Mouse (Mus musculus) testis, adult 2 months (tissue): ENCODE results near the gene Faim2.

Experiments used
- CTCF ChIP-seq: fragments of 200-500 bp; IDR thresholded peaks from 2 replicates; pipeline ENCODE4 v1.5.1; 2012; ENCODE audit warnings: low read depth, mild to moderate bottlenecking, inconsistent platforms, low read length, moderate library complexity; ENCODE audit not compliant: control insufficient read depth, insufficient read depth, insufficient replicate concordance
- POLR2A ChIP-seq: fragments of 200-500 bp; IDR thresholded peaks from 2 replicates; pipeline ENCODE4 v1.6.1; 2012; ENCODE audit warnings: low read depth, mild to moderate bottlenecking, inconsistent platforms, low read length, moderate library complexity; ENCODE audit not compliant: control insufficient read depth

- TF ChIP-seq POLR2A = no peak
- TF ChIP-seq CTCF = no peak
Observed at GRCm38 (mm10) chr15:99539891-99540290, 11.9 kb upstream of the Faim2 start.
